Mouse (Mus musculus) thymus, adult 2 months (tissue): ENCODE results near the gene Tsc22d1. TPM values are rescaled to one million over a fixed set of nuclear protein-coding genes. Genes with fewer than 3 reads are reported as not detected.

Experiments
- DNase-seq: peaks from one replicate; pipeline ENCODE4 v3.0.0; 2021
- H3K27ac ChIP-seq: fragments of 200-500 bp; 2 replicates; pipeline ENCODE4 v1.5.1; 2012; ENCODE audit warnings: low read length, control low read depth; ENCODE audit not compliant: control insufficient read depth, insufficient read depth
- H3K27me3 ChIP-seq: fragments of 200-500 bp; 2 replicates; pipeline ENCODE4 v1.6.1; 2012; ENCODE audit warnings: mild to moderate bottlenecking, low read length, moderate library complexity, mixed read lengths; ENCODE audit not compliant: control insufficient read depth, insufficient read depth
- H3K36me3 ChIP-seq: fragments of 200-500 bp; 2 replicates; pipeline ENCODE4 v1.6.1; 2012; ENCODE audit warnings: mild to moderate bottlenecking, low read length, moderate library complexity; ENCODE audit not compliant: control insufficient read depth, insufficient read depth
- H3K4me1 ChIP-seq: fragments of 200-500 bp; replicated peaks from 2 replicates; pipeline ENCODE4 v1.6.1; 2012; ENCODE audit warnings: low read length; ENCODE audit not compliant: control insufficient read depth, insufficient read depth
- H3K4me3 ChIP-seq: fragments of 200-500 bp; 2 replicates; pipeline ENCODE4 v1.5.1; 2012; ENCODE audit warnings: mild to moderate bottlenecking, low read length, control low read depth, moderate library complexity; ENCODE audit not compliant: control insufficient read depth, insufficient read depth
- CTCF ChIP-seq: fragments of 200-500 bp; IDR thresholded peaks from 2 replicates; pipeline ENCODE4 v1.5.1; 2012; ENCODE audit warnings: mild to moderate bottlenecking, control low read depth, low read length, moderate library complexity, borderline replicate concordance; ENCODE audit not compliant: control insufficient read depth, poor library complexity, insufficient read depth; ENCODE audit errors: extremely low read depth
- POLR2A ChIP-seq: fragments of 200-500 bp; IDR thresholded peaks from 2 replicates; pipeline ENCODE4 v1.6.1; 2012; ENCODE audit warnings: mild to moderate bottlenecking, low read length, control low read depth, moderate library complexity; ENCODE audit not compliant: control insufficient read depth, poor library complexity, insufficient read depth; ENCODE audit errors: extremely low read depth
- WGBS: fragments of 180-500 bp; shearing (Covaris S2); methylation state at CpG from one replicate; pipeline ENCODE4 v1.1.7; 2018; 5-methylcytosine and 5-hydroxymethylcytosine counted together
- polyA plus RNA-seq: library from polyadenylated mRNA; depleted of rRNA; stranded (reverse); fragments of >200 nt; gene quantifications from 2 replicates; pipeline ENCODE4 v1.2.3, GENCODE M21; 2012

Tsc22d1 gene
- polyA plus RNA-seq, 1 experiment: 142 TPM

GRCm38 (mm10) chr14:76527758-76528313 lies 113.1 kb downstream of the Tsc22d1 start:
- H3K4me1 ChIP-seq: peaks cover 2% of the 10 kb centered on the region; the same call in 1 of the 2 replicates

DNA sequence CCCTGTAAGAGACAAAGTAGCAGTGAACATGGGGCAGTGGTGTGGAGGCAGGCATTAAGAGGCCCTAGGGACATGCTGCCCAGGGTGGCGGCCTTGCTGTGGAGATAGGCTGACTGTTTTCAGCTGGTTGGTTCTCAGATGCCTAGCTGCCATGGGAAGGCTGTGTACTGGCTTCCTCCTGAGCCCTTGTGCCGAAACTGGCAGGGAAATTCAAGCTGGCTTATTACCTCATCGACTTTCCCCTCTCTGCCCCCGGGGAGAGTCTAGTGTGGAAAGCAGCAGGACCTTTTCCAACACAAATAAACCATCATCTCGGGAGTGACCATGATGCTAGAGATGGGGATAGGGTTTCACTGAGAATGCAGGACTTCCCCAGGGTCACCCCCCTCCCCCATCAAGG lies 113.9 kb downstream of the Tsc22d1 start:
- TF ChIP-seq CTCF (no peak), POLR2A (no peak)
- peaks cover 8% of the 10 kb centered on the region for H3K4me1 ChIP-seq
- no peak for DNase-seq

More at GRCm38 (mm10) chr14:76527758-76528313, 113.1 kb downstream of the Tsc22d1 start:
- no peak for TF ChIP-seq CTCF
- WGBS: 85% methylated on average over 9 of the region's 9 CpGs
- DNase-seq: no peak
- H3K36me3 ChIP-seq: no peaks in the 10 kb centered on the region
- no peak overlapping the region for H3K4me3 ChIP-seq
- H3K27me3 ChIP-seq: no peaks in the 10 kb centered on the region
- no peak overlapping the region for H3K27ac ChIP-seq

DNA sequence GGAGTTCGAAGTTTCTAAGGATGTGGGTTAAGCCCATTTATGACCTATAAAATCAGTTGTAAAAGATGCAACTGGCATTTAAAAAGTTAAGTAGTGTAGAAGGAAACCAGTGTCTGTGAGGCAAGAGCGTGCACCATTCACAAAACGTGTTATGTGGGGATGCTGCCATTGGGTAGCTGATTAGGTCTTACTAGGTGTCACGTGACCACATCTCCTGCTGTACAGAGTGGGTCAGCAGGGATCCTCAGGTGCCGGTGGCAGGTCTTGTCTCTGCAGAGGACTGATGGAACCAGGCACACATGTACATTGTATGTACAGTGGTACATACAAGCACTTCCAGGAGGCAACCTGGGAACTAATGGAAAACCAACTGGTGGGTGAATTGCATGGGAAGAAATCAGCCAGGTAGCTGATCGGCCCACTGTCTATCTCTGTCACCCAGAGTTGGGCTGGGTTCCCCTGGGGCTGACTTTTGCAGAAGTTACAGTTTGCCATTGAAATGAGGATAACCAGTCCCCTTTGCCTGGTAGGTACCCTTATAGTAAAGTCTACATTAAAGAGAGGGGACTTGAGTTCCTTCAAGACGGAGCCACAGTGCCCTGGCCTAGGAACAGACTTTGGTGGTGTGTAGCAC lies 116.4 kb downstream of the Tsc22d1 start:
- no peaks in the 10 kb centered on the region for H3K27me3 ChIP-seq
- peaks cover 9% of the 10 kb centered on the region for H3K4me1 ChIP-seq
- WGBS: 95% methylated on average over 7 of the region's 7 CpGs
- TF ChIP-seq CTCF (no peak), POLR2A (no peak)
- H3K4me3 ChIP-seq: no peak overlapping the region
- no peaks in the 10 kb centered on the region for H3K36me3 ChIP-seq
- no peak overlapping the region for H3K27ac ChIP-seq
- no peak for DNase-seq

More for the DNA sequence above, 113.9 kb downstream of the Tsc22d1 start:
- 90% methylated on average over 5 of the region's 5 CpGs for WGBS
- no peak overlapping the region for H3K27ac ChIP-seq
- no peak overlapping the region for H3K4me3 ChIP-seq
- H3K36me3 ChIP-seq: no peaks in the 10 kb centered on the region
- H3K27me3 ChIP-seq: no peaks in the 10 kb centered on the region

DNA sequence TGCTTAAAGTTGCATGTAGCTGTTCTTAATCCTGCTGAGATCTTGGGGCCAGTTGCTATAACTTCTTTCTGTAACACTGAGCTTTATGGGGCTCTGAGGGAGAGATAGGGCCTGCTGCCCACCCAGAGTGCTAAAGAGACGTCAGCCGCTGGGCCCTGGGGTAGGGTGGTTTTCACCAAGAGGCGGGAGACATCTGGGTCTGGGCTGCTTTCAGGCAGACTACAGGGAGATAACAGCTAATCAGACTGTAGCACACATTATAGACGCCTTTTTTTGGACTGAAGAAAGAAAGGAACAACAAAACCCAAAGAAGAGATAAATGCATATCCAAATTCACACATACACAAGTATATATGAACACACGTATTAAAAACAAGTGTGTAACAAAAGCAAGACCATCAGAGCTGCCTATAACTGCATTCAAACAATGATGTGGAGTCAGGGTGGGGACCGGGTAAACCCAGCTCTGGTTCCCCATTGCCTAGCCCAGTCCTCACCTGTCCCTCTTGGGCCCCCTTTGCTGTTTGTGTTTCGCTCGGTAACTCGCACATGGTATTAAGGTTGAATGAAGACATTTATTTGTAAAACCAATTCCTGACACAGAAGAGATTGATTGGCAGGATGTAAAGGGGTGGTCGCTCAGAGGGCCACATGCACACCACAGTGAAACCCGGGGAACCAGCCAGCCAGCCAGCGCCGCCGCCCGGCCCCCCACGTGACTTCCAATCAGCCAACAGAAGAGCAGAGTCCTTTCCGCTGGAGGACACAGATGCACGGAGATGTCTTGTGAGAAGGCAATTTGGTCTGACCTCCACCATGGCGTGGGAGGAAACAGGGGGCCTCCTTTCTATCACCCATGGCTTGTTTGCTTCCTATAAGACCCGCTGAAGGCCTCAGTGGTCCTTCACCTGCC lies 117.8 kb downstream of the Tsc22d1 start:
- Histone ChIP-seq H3K4me1 (peaks cover 9% of the 10 kb centered on the region), H3K36me3 (no peaks in the 10 kb centered on the region), H3K4me3 (peak overlapping the region; percentile 36), H3K27ac (no peak overlapping the region), H3K27me3 (no peaks in the 10 kb centered on the region)
- TF ChIP-seq POLR2A (no peak), CTCF (no peak)
- WGBS: 87% methylated on average over 20 of the region's 20 CpGs
- peak; percentile 26 for DNase-seq

GRCm38 (mm10) chr14:76533170-76533815 lies 118.5 kb downstream of the Tsc22d1 start:
- no peaks in the 10 kb centered on the region for H3K27me3 ChIP-seq
- H3K27ac ChIP-seq: no peak overlapping the region
- 53% methylated on average over 10 of the region's 10 CpGs for WGBS
- peaks cover 9% of the 10 kb centered on the region for H3K4me1 ChIP-seq
- no peaks in the 10 kb centered on the region for H3K36me3 ChIP-seq
- peak overlapping the region; percentile 36 for H3K4me3 ChIP-seq
- no peak for TF ChIP-seq CTCF
- TF ChIP-seq POLR2A: no peak
- DNase-seq: no peak

GRCm38 (mm10) chr14:76535096-76535495 lies 120.3 kb downstream of the Tsc22d1 start:
- H3K27ac ChIP-seq: no peak overlapping the region
- no peaks in the 10 kb centered on the region for H3K36me3 ChIP-seq
- 98% methylated on average over 1 of the region's 1 CpGs for WGBS
- peaks cover 9% of the 10 kb centered on the region for H3K4me1 ChIP-seq
- H3K4me3 ChIP-seq: no peak overlapping the region
- no peak for DNase-seq
- TF ChIP-seq POLR2A: no peak
- TF ChIP-seq CTCF: no peak
- H3K27me3 ChIP-seq: no peaks in the 10 kb centered on the region
